Mouse (Mus musculus): Measurements from ENCODE around the gene Syngr3.
A peak's percentile ranks its signal among the peaks of the same experiment; 100 is the strongest.

Gene Syngr3

GRCm38 (mm10) chr17:24644875-24645721, 44.7 kb downstream of the Syngr3 start:
- no peak for DNase-seq (ENCODE audit: low spot score in 2 of 2)

GRCm38 (mm10) chr17:24644030-24644715, 45.6 kb downstream of the Syngr3 start:
- DNase-seq (ENCODE audit: low spot score in 2 of 2), result no peak

GRCm38 (mm10) chr17:24642791-24643343, 46.9 kb downstream of the Syngr3 start:
- DNase-seq (ENCODE audit: low spot score in 2 of 2), result no peak

GRCm38 (mm10) chr17:24641944-24642343, 47.8 kb downstream of the Syngr3 start:
- DNase-seq (ENCODE audit: low spot score in 2 of 2), result no peak

GRCm38 (mm10) chr17:24640581-24640980, 49.2 kb downstream of the Syngr3 start:
- DNase-seq (ENCODE audit: low spot score in 2 of 2), result no peak

- DNase-seq (ENCODE audit: low spot score in 2 of 2), result no peak
Measured at GRCm38 (mm10) chr17:24640119-24640518, 49.6 kb downstream of the Syngr3 start.

GRCm38 (mm10) chr17:24639571-24639988, 50.2 kb downstream of the Syngr3 start:
- DNase-seq (ENCODE audit: low spot score in 2 of 2), result no peak

- DNase-seq (ENCODE audit: low spot score in 2 of 2), result peak in 1 of 2 experiments; percentile 39
Measured at GRCm38 (mm10) chr17:24638840-24639239, 50.9 kb downstream of the Syngr3 start.

GRCm38 (mm10) chr17:24638214-24638613, 51.5 kb downstream of the Syngr3 start:
- no peak for DNase-seq (ENCODE audit: low spot score in 2 of 2)

- DNase-seq (ENCODE audit: low spot score in 2 of 2), result no peak
Measured at GRCm38 (mm10) chr17:24636781-24637481, 52.8 kb downstream of the Syngr3 start.

GRCm38 (mm10) chr17:24635694-24636093, 54.1 kb downstream of the Syngr3 start:
- DNase-seq (ENCODE audit: low spot score in 2 of 2), result no peak

All from urinary bladder, postnatal 36 days (tissue).